Mouse (Mus musculus) CD4-positive helper T cell, adult 2 months (primary cell): ENCODE measurements around the gene Spock2.
"Not testable (repeated sequence)": the region's sequence is repeated elsewhere in the genome, so short reads cannot be mapped to it uniquely, and the experiment has no call there.

ENCODE experiments used
- DNase-seq: peaks from one replicate; pipeline ENCODE4 v3.0.0-alpha.2; 2012; ENCODE audit warnings: low read depth, missing footprints, low spot score

Spock2 gene

DNA sequence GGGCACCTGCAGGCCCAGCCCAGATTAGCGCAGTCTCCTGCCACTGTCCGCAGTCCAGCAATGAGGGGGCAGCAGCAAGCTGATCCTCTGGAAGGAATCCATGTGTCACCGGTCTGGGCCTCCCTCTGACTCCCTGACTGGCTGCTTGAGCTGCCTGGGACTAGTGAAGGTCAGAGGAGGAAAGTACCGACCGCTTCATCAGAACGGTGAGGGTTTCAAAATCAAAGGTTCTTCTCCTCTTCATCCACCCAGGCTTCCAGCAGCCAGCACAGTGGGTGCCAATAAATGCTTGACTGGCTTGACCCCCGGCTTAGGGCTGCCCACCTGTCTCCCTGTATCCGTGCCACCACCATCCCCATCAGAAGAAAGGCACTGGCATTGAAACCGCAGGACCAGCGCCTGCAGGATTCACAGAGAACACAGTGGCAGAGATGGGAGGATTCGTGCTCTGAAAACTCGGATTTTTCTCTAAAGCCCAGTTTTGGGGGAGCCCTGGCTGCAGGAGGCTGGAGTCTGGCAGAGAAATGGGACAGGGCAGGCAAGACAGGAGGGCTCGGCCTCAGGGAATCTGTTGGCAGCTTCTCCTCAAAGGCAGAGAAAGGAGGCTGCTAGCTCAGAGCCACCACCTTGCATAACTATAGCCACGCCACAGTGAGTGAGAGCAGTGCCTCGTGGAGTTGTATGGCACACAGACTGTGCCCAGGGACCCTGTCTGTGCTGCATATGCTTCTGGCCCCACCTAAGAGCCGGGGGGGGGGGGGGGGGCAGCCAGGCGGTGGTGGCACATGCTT is 2.5 kb downstream of the Spock2 start:
- no peak for DNase-seq

- DNase-seq, result no peak
Observed at GRCm38 (mm10) chr10:60109336-60109735, 3.3 kb downstream of the Spock2 start.

DNA sequence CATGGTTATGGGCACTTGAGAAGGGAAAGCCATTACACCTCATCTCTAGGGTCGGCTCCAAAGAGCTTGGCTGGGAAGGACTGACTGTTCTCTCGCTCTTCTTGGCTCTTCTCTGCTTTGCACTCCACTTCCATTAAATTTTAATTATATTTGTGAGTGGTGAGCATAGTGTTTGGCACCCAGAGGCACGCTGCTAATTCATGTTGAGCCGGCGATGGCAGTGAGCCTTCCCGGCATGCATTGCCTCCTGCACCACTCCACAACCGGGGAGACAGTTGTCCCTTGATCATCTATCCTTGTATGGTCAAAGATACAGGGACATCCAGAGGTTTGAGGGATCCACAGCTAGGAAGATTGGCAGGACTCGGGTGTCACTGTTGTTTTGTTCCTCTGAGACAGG is 4.0 kb downstream of the Spock2 start:
- no peak for DNase-seq

- no peak for DNase-seq
Observed at GRCm38 (mm10) chr10:60110908-60111475, 5.0 kb downstream of the Spock2 start.

- no peak for DNase-seq
Observed at GRCm38 (mm10) chr10:60113965-60114690, 8.1 kb downstream of the Spock2 start.

DNA sequence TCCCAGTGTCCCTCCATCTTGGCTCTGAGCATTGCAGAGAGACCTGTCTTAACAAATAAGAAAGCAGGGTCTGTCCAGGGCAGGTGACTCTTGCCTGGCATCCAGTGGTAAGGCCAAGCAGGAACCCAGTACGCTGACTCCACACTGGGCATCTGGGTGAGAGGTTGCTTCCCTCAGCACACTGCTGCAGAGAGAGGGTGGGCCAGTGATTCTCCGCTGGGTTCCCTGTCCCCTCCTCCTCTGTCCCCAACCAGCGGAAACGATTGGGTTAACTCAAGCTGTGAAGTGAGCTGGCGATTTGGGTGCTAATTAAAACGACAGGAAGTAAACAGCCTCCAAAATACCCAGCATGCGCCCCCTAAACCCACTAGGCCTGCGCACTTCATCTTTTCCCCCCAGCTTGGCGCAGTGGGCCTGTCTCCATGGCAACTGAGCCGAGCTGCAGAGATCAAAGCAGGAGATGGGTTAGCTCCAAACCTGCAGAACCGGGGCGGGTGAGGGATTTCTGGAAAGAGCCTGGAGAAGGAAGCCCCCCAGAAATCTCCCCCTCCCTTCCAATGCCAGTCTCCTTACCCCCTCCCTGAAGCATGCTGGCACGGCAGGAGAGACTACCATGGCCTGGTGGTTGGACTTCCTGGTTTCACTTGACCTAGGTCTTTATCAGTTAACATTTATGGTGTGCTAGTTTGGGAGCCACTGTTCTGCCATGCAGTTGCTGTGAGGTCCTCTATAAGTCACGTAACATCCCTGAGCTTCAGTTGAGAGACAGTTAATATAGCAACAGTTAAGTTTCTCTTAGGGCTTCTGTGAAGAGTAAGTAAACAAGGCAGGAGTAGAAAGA is 9.5 kb downstream of the Spock2 start:
- peak; percentile 19 for DNase-seq

- DNase-seq, result no peak
Observed at GRCm38 (mm10) chr10:60116997-60117396, 11.0 kb downstream of the Spock2 start.

- DNase-seq, result no peak
Observed at GRCm38 (mm10) chr10:60118464-60118863, 12.4 kb downstream of the Spock2 start.

DNA sequence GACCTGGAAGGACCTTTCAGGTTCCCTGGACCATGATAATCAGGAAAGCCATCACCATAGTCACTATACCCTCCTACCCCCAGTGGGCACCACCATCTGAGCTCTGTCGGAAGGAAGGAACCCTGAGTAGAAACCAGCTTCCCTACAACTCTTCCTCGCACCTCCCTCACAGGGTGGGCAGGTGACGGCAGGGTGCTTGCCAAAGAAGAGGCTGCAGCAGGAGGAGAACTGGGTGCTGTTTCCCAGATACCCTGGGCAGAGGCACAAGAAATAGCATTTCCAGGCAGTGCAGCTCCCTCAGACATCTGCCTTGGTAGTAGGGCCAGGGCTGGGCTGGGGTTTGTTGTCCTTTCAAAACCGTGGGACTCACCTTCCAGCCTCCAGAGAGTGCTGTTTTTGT is 14.6 kb downstream of the Spock2 start:
- no peak for DNase-seq

- DNase-seq, result no peak
Observed at GRCm38 (mm10) chr10:60124078-60124477, 18.1 kb downstream of the Spock2 start.

- DNase-seq, result peak; percentile 32
Observed at GRCm38 (mm10) chr10:60125529-60126327, 19.7 kb downstream of the Spock2 start.

- DNase-seq, result no peak
Observed at GRCm38 (mm10) chr10:60128287-60128686, 22.3 kb downstream of the Spock2 start.

DNA sequence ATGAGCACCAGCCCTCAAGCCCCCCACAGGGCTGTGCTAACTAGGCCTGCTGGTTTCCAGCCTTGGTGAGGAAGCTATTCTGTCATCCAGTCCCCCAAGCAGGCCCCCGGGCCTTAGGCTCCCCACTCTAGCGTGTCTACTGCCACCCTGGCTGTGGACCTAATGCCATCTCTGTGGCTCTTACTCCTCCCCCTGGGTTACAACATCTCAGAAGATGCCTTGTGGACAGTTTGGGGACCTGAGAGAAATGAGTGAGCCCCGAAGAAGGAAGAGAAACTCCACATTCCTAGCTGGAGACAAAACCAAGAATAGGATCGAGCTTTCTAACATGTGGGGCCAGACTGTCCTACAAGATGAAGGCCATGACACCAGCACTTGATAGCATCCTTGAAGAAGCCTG is 24.5 kb downstream of the Spock2 start:
- DNase-seq, result no peak

- no peak for DNase-seq
Observed at GRCm38 (mm10) chr10:60133501-60133900, 27.5 kb downstream of the Spock2 start.

- DNase-seq, result no peak
Observed at GRCm38 (mm10) chr10:60134201-60134600, 28.2 kb downstream of the Spock2 start.

- DNase-seq, result not testable (repeated sequence)
Observed at GRCm38 (mm10) chr10:60136010-60136409, 30.0 kb downstream of the Spock2 start.

- DNase-seq, result no peak
Observed at GRCm38 (mm10) chr10:60136935-60137334, 30.9 kb downstream of the Spock2 start.

DNA sequence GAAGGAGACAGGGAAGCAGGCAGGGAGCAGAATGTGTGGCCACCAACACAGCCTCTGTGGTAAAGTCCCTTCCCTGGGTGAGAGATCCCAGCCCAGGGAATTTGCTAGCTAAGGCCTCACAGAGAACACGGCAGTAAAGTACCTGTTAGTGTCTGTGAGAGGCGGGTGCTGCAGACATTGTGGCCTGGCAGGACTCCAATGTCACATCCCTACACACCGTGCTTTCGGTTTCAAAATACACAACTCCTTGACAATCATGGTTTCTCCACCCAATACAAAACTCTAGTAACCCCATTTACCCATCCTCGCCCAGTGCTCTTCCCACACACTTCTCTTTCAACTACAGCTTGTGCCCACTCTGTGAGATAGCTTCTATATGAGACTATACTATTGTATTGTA is 32.7 kb downstream of the Spock2 start:
- peak; percentile 57 for DNase-seq

DNA sequence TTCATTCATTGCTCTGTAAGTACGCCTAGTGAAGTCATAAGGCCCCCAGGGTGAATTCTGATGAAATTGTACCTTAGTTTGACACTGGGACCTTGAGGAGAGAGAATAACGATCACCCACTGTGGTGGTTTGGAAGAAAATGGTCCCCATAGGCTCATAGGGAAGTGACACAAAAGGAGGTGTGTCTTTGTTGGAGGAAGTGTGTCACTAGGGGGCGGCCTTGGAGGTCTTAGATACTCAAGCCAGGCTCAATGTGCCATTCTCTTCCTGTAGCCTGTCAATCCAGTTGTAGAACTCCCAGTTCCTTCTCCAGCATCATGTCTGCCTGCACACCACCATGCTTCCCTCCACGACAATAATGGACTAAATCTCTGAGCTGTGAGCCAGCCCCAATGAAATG is 34.7 kb downstream of the Spock2 start:
- no peak for DNase-seq

GRCm38 (mm10) chr10:60141656-60142160 is 35.7 kb downstream of the Spock2 start:
- no peak for DNase-seq
